Mouse (Mus musculus) ES-E14 (cell line): ENCODE data around the gene Ankrd34c. TPM values are rescaled to one million over a fixed set of nuclear protein-coding genes. Genes with fewer than 3 reads are reported as not detected.

Experiments used
- DNase-seq: peaks from one replicate; pipeline ENCODE4 v3.0.0-alpha.2; 2013; ENCODE audit warnings: low read depth, low spot score
- H3K27ac ChIP-seq: 2 replicates; pipeline ENCODE4 v1.5.1; 2012; ENCODE audit warnings: low read depth, mild to moderate bottlenecking, low read length, moderate library complexity, mixed read lengths; ENCODE audit not compliant: poor library complexity, insufficient read depth, severe bottlenecking
- H3K36me3 ChIP-seq: 2 replicates; pipeline ENCODE4 v1.6.1; 2012; ENCODE audit warnings: mild to moderate bottlenecking, low read length, moderate library complexity, mixed read lengths; ENCODE audit not compliant: control insufficient read depth, poor library complexity, insufficient read depth, severe bottlenecking
- H3K4me1 ChIP-seq, 2 experiments: fragments of 150-350 bp in 1 of 2; sonication (generic) in 1 of 2; 2 replicates each; pipeline ENCODE4 v1.6.1; 2012; ENCODE audit warnings: low read length in 2 of 2, mild to moderate bottlenecking in 1 of 2, mixed read lengths in 1 of 2; ENCODE audit not compliant: control insufficient read depth in 2 of 2, insufficient read depth in 2 of 2, poor library complexity in 1 of 2
- H3K4me3 ChIP-seq, 2 experiments: fragments of 150-350 bp in 1 of 2; sonication (generic) in 1 of 2; 2 replicates each; pipeline ENCODE4 v1.5.1; 2012; ENCODE audit warnings: low read length in 2 of 2, low read depth in 1 of 2, mild to moderate bottlenecking in 1 of 2, mixed read lengths in 1 of 2; ENCODE audit not compliant: insufficient read depth in 1 of 2, poor library complexity in 1 of 2, severe bottlenecking in 1 of 2
- H3K9ac ChIP-seq: 2 replicates; pipeline ENCODE4 v1.6.1; 2012; ENCODE audit warnings: low read depth, mild to moderate bottlenecking, low read length, mixed read lengths; ENCODE audit not compliant: poor library complexity, insufficient read depth, severe bottlenecking
- H3K9me3 ChIP-seq: fragments of 150-350 bp; sonication (generic); 2 replicates; pipeline ENCODE4 v1.6.1; 2012; ENCODE audit warnings: low read depth, mild to moderate bottlenecking, low read length; ENCODE audit not compliant: control insufficient read depth, insufficient read depth
- CHD2 ChIP-seq: IDR thresholded peaks from 2 replicates; pipeline ENCODE4 v1.6.1; 2014; ENCODE audit warnings: mild to moderate bottlenecking, low read depth, low read length, inconsistent platforms
- HCFC1 ChIP-seq: IDR thresholded peaks from 2 replicates; pipeline ENCODE4 v1.6.1; 2012; ENCODE audit warnings: low read length, inconsistent platforms, borderline replicate concordance; ENCODE audit not compliant: insufficient read depth
- MAFK ChIP-seq: IDR thresholded peaks from 2 replicates; pipeline ENCODE4 v1.6.1; 2014; ENCODE audit warnings: mild to moderate bottlenecking, low read depth, low read length, inconsistent platforms; ENCODE audit not compliant: insufficient read depth
- ZC3H11A ChIP-seq: IDR thresholded peaks from 2 replicates; pipeline ENCODE4 v1.6.1; 2012; ENCODE audit warnings: low read depth, mild to moderate bottlenecking, inconsistent platforms, low read length, borderline replicate concordance
- ZNF384 ChIP-seq: IDR thresholded peaks from 2 replicates; pipeline ENCODE4 v1.6.1; 2012; ENCODE audit warnings: low read depth, low read length, inconsistent platforms
- in situ Hi-C, 2 experiments: fragments of 600-800 bp; cut with MboI; formaldehyde crosslinking; loops; one replicate each; pipeline ENCODE4 v1.15.1; 2025; ENCODE audit warnings: low sequenced_read_pairs in 2 of 2, inconsistent platforms in 1 of 2; ENCODE audit not compliant: unreplicated experiment in 2 of 2
- total RNA-seq: library from RNA; depleted of rRNA; stranded (reverse); fragments of 300-350 nt; gene quantifications from 2 replicates; pipeline ENCODE4 v1.2.3, GENCODE M21; 2012

Ankrd34c gene
- total RNA-seq, 1 experiment = not detected

DNA sequence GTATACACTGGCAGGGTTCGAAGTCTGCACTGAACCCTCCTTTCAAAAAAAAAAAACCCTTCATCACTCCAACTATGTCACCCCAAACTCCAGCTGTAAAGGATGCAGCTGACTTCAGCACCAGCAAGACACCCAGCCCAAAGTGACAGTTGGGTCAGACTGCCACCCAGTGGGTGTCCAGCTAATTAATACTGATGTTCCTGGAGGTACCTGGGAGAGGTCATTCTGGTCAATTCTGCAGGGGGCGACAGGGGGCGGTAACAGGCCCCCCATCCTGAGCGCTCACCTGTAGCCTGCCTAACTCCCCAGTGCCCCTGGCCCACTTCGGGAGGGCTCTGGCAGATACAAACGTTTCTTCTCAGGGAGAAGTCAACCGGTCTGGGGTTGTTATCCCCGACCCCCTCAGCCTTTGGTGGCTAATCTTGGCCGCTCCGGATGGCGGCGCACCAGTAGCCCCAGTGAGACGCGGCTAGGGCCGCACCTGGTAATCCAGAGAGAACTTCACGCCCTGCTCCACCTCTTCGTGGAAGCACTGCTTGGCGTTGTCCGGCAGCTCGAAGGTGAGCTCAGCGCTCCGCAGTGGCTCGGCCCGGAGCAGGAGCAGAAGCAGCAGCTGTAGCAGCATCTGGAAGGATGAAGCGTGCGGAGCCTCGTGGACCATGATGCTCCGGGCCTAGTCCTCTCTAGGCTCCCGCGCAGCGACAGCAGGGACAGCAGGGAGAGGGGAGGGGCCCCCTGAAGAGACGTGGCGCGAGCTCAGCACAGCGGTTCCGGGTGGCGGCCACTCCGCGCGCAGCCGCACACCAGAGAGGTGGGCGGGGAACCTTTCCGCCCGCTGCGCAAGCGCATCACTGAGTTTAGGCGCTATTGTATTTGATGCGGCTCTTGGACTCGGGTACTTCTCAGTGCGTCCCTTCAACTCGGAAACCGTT lies 33.7 kb downstream of the Ankrd34c start, which contains the start of gene Tmed3:
Gene Tmed3 (minus strand): TSS at position 804 of the 932 bp plus-strand sequence.
- Histone ChIP-seq H3K9me3 (no peaks in the 10 kb centered on the region), H3K27ac (no peak within 1 kb of the TSS)
- in situ Hi-C loops = no loop called here

DNA sequence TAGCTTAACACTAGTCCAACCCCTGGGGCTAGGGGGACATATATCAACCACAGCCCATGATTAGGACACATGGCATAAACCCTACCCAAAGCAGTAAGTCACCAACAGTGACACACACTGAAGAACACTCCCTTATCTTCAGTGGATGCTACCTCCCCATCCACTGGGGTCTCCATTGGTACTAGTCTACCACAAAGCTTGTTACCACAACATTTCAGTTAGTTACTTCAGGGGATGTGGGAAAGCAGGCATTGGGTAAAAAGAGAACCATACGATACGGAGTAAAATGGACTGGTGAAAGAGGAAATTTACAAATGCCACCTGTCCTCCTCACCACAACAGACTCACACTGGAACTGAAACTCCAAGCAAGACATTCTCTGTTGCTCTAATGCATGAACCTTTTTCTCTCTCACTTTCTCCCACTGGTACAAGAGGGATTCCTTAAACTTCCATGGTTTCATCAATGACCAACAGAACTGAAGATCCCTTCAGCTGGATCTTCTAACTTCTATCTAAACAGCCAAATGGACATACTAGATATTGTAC lies 37.3 kb downstream of the Ankrd34c start:
- H3K4me3 ChIP-seq = no peak overlapping the region
- TF ChIP-seq CHD2 (no peak), MAFK (no peak)
- no peak for DNase-seq
- H3K4me1 ChIP-seq = no peaks in the 10 kb centered on the region
- H3K36me3 ChIP-seq = no peaks in the 10 kb centered on the region
- no peak overlapping the region for H3K27ac ChIP-seq
- H3K9me3 ChIP-seq = no peaks in the 10 kb centered on the region
- in situ Hi-C loops = no loop called here
- H3K9ac ChIP-seq = no peak overlapping the region

More for the DNA sequence above, 33.7 kb downstream of the Ankrd34c start, which contains the start of gene Tmed3:
- Histone ChIP-seq H3K36me3 (no peaks in the 10 kb centered on the region), H3K4me1 (no peaks in the 10 kb centered on the region), H3K9ac (peak within 1 kb of the TSS; percentile 74), H3K4me3 (peak within 1 kb of the TSS; percentile 53 to 71)
- DNase-seq = peak; percentile 62
- TF ChIP-seq HCFC1 = no peak

DNA sequence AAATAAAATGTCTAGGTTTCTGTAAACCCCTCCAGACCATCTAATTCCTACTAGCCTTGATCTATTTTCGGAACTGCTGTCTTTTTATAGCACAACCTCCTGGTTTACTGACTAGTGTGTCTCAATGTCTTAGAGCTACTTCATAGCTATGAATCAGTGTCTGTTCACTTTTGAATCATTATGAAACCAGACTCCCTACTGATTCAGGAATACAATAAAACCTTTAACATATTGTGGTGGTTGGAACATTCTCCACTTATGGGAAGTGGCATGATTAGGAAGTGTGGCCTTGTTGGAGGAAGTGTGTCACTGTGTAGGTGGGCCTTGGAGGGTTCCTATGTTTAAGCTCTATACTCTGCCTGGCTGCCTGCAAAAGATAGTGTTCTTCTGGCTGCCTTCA lies 43.1 kb downstream of the Ankrd34c start:
- no peak for TF ChIP-seq CHD2
- TF ChIP-seq MAFK = no peak
- no peak for TF ChIP-seq ZNF384
- TF ChIP-seq ZC3H11A = no peak
- TF ChIP-seq HCFC1 = no peak
- no peaks in the 10 kb centered on the region for H3K4me1 ChIP-seq
- H3K9ac ChIP-seq = no peak overlapping the region
- in situ Hi-C loops = loop anchor here (25.0 kb wide), 1 partner anchor 458 kb away; no protein-coding TSS in a partner anchor
- DNase-seq = no peak
- no peak overlapping the region for H3K4me3 ChIP-seq
- no peak overlapping the region for H3K27ac ChIP-seq
- no peaks in the 10 kb centered on the region for H3K9me3 ChIP-seq
- no peaks in the 10 kb centered on the region for H3K36me3 ChIP-seq

DNA sequence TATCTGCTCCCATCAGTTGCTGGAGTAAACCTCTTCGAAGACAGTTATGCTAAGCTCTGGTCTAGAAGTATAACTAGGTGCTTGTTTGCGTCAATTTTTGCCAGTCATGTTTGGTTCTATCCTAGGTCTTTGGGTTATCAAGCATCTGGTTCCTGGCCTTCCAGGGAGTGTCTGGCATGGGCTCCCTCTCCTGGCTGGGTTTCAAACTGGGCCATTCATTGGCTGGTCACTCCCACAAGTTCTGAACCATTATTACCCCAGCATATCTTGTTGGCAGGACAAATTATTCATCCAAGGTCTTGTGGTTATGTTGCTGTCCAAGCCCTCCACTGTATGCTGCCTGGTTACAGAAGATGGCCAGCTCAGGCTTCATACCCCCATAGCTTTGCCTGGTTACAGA lies 44.6 kb downstream of the Ankrd34c start:
- Histone ChIP-seq H3K4me1 (no peaks in the 10 kb centered on the region), H3K9me3 (no peaks in the 10 kb centered on the region), H3K9ac (no peak overlapping the region), H3K4me3 (no peak overlapping the region), H3K36me3 (no peaks in the 10 kb centered on the region), H3K27ac (no peak overlapping the region)
- TF ChIP-seq HCFC1 (no peak), MAFK (no peak), ZC3H11A (no peak), CHD2 (no peak), ZNF384 (no peak)
- in situ Hi-C loops = loop anchor here (25.0 kb wide), 1 partner anchor 456 kb away; no protein-coding TSS in a partner anchor
- no peak for DNase-seq
